8 mouse cellular contexts compared by ENCODE assay signal in genomic region chr2:4561196-4561595, GRCm38 (mm10).
DNase-seq lines count a peak whose midpoint lies in the region; ATAC-seq and TF ChIP-seq lines count a peak whose summit lies in the region.

No protein-coding gene starts in this region.

- H3K36me3 ChIP-seq in kidney, adult 2 months (ENCODE audit: control insufficient read depth, insufficient read depth, low read length): no peaks in the 10 kb centered on the region
- H3K36me3 ChIP-seq in hindbrain, embryonic 10.5 days: peaks cover 52% of the 10 kb centered on the region

- no peaks in the 10 kb centered on the region for H3K9me3 ChIP-seq in hindbrain, embryonic 10.5 days

- no peak for DNase-seq in kidney, adult 2 months
- no peak for DNase-seq in kidney, postnatal 4 days
- peak; percentile 87 for DNase-seq in c-Kit-negative CD71-positive TER-119-positive erythroid progenitor cells, embryonic 14.5 days (ENCODE audit: low read depth, low spot score)
- no peak for DNase-seq in hindbrain, embryonic 10.5 days (ENCODE audit: low spot score)
- no peak for DNase-seq in right cerebral cortex, postnatal 36 days (ENCODE audit: low spot score in 2 of 2)
- no peak for DNase-seq in embryo, embryonic 11 days
- DNase-seq in right cerebral cortex, adult 18-20 months: no peak

- TF ChIP-seq POLR2A in kidney, adult 2 months (IDR thresholded peaks at IDR 0.05; ENCODE audit: low read depth, low read length): no peak

- no peak for TF ChIP-seq CTCF in kidney, adult 2 months (conservative IDR thresholded peaks at IDR 0.05; ENCODE audit: insufficient read depth, insufficient read length, low read depth, low read length)

- peak overlapping the region; percentile 11; the same call in 1 of the 2 replicates for H3K27ac ChIP-seq in kidney, adult 2 months (ENCODE audit: insufficient read depth, low read depth, low read length)
- peak overlapping the region; percentile 93 for H3K27ac ChIP-seq in hindbrain, embryonic 10.5 days

- peak overlapping the region; percentile 38 for H3K4me3 ChIP-seq in kidney, adult 2 months (ENCODE audit: insufficient read depth, low read depth, low read length)
- peak overlapping the region; percentile 56 for H3K4me3 ChIP-seq in hindbrain, embryonic 10.5 days

- WGBS in kidney, adult 2 months: 27% methylated on average over 5 of the region's 5 CpGs
- WGBS in hindbrain, embryonic 10.5 days: 48% methylated on average over 5 of the region's 5 CpGs

- H3K4me1 ChIP-seq in kidney, adult 2 months (ENCODE audit: control insufficient read depth, insufficient read depth, low read length): no peaks in the 10 kb centered on the region
- H3K4me1 ChIP-seq in hindbrain, embryonic 10.5 days (replicated peaks): peaks cover 72% of the 10 kb centered on the region

- peak; percentile 64 for ATAC-seq in megakaryocyte progenitor cell, adult 5-6 weeks (replicated peaks; ENCODE audit: poor library complexity)

- H3K27me3 ChIP-seq in kidney, adult 2 months (replicated peaks; ENCODE audit: control insufficient read depth, insufficient read depth, low read length): no peaks in the 10 kb centered on the region
- H3K27me3 ChIP-seq in hindbrain, embryonic 10.5 days (ENCODE audit: insufficient read depth, poor library complexity, severe bottlenecking): no peaks in the 10 kb centered on the region
